Mouse (Mus musculus) intestine, postnatal 0 days (tissue): Measurements from ENCODE around the gene Camta1. TPM values are rescaled to one million over a fixed set of nuclear protein-coding genes. Genes with fewer than 3 reads are reported as not detected.

Source experiments
- ATAC-seq: fragments of 200-750 bp; cut with Nextera tagmentation; 2 replicates; pipeline ENCODE4 v1.8.0; 2017; ENCODE audit warnings: mild to moderate bottlenecking, moderate TSS enrichment, moderate library complexity
- H3K27ac ChIP-seq: fragments of 300-500 bp; sonication (generic); 2 replicates; pipeline ENCODE4 v1.5.1; 2014; ENCODE audit warnings: mild to moderate bottlenecking, low read depth, low read length, moderate library complexity
- H3K27me3 ChIP-seq: fragments of 300-500 bp; sonication (generic); replicated peaks from 2 replicates; pipeline ENCODE4 v1.6.1; 2014; ENCODE audit warnings: low read length, mixed read lengths; ENCODE audit not compliant: control insufficient read depth, insufficient read depth
- H3K36me3 ChIP-seq: fragments of 300-500 bp; sonication (generic); 2 replicates; pipeline ENCODE4 v1.6.1; 2014; ENCODE audit warnings: mild to moderate bottlenecking, moderate library complexity; ENCODE audit not compliant: control insufficient read depth, insufficient read depth
- H3K4me1 ChIP-seq: fragments of 300-500 bp; sonication (generic); replicated peaks from 2 replicates; pipeline ENCODE4 v1.6.1; 2014; ENCODE audit warnings: antibody characterized with exemption, low read length, mixed read lengths; ENCODE audit not compliant: control insufficient read depth, insufficient read depth
- H3K4me2 ChIP-seq: fragments of 300-500 bp; sonication (generic); replicated peaks from 2 replicates; pipeline ENCODE4 v1.6.1; 2014; ENCODE audit warnings: low read depth, mild to moderate bottlenecking, moderate library complexity
- H3K4me3 ChIP-seq: fragments of 300-500 bp; sonication (generic); 2 replicates; pipeline ENCODE4 v1.5.1; 2014; ENCODE audit warnings: low read depth, low read length
- H3K9ac ChIP-seq: fragments of 300-500 bp; sonication (generic); 2 replicates; pipeline ENCODE4 v1.6.1; 2014; ENCODE audit warnings: mild to moderate bottlenecking, low read depth, low read length
- H3K9me3 ChIP-seq: fragments of 300-500 bp; sonication (generic); 2 replicates; pipeline ENCODE4 v1.6.1; 2016; ENCODE audit warnings: mixed run types; ENCODE audit not compliant: control insufficient read depth
- CTCF ChIP-seq: sonication (generic); IDR thresholded peaks from 2 replicates; pipeline ENCODE4 v1.5.1; 2016; ENCODE audit warnings: low read depth, mild to moderate bottlenecking, control low read depth, antibody characterized with exemption, moderate library complexity
- WGBS: fragments of 180-500 bp; shearing (Covaris S2); extraction: QIAGEN DNeasy Blood & Tissue Kit; methylation state at CpG from one replicate; pipeline ENCODE4 v1.1.7; 2014; 5-methylcytosine and 5-hydroxymethylcytosine counted together
- polyA plus RNA-seq: library from polyadenylated mRNA; unstranded; fragments of >200 nt; fragmentation: Nextera tagmentation; extraction: Ambion mirVana; gene quantifications from 2 replicates; pipeline ENCODE4 v1.2.1, GENCODE M21; 2015

Gene Camta1
- polyA plus RNA-seq, 1 experiment from 2014 or later = 54.1 TPM

- Histone ChIP-seq H3K36me3 (no peaks in the 10 kb centered on the region), H3K4me2 (no peak overlapping the region), H3K9ac (no peak overlapping the region), H3K4me1 (no peaks in the 10 kb centered on the region), H3K27ac (no peak overlapping the region), H3K27me3 (no peaks in the 10 kb centered on the region), H3K4me3 (no peak overlapping the region), H3K9me3 (no peaks in the 10 kb centered on the region)
- WGBS = 80% methylated on average over 6 of the region's 6 CpGs
- TF ChIP-seq CTCF = no peak
- ATAC-seq = no peak
These were observed 694.7 kb downstream of the Camta1 start for GRCm38 (mm10) chr4:151166969-151167368.

DNA sequence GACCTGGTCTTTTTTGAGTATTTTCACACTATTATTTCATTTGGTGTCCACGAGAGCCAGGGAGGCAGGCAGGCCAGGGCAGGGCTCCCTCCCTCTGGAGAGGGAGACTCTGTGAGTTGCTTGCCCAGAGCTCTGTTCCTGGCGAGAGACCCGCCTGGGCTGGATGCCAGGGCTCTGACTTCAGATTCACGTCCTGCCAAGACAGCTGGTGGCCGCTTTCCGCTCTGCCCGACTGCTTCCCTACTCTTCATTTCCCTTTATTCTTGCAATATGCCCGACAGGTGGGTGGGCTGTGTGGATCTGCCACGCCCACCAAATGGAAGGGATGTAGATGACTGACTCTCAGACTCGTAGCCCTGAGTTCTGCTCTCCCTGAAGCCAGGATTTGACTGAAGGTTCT, 696.1 kb downstream of the Camta1 start:
- no peak for TF ChIP-seq CTCF
- WGBS = 19% methylated on average over 10 of the region's 10 CpGs
- H3K4me3 ChIP-seq = no peak overlapping the region
- no peak overlapping the region for H3K27ac ChIP-seq
- ATAC-seq = no peak
- no peaks in the 10 kb centered on the region for H3K9me3 ChIP-seq
- H3K9ac ChIP-seq = no peak overlapping the region
- H3K4me2 ChIP-seq = no peak overlapping the region
- no peaks in the 10 kb centered on the region for H3K36me3 ChIP-seq
- H3K4me1 ChIP-seq = no peaks in the 10 kb centered on the region
- no peaks in the 10 kb centered on the region for H3K27me3 ChIP-seq

GRCm38 (mm10) chr4:151164309-151164708, 697.4 kb downstream of the Camta1 start:
- H3K4me3 ChIP-seq = no peak overlapping the region
- H3K9ac ChIP-seq = no peak overlapping the region
- H3K36me3 ChIP-seq = no peaks in the 10 kb centered on the region
- no peak for TF ChIP-seq CTCF
- H3K4me1 ChIP-seq = no peaks in the 10 kb centered on the region
- no peaks in the 10 kb centered on the region for H3K27me3 ChIP-seq
- WGBS = 72% methylated on average over 1 of the region's 1 CpGs
- no peaks in the 10 kb centered on the region for H3K9me3 ChIP-seq
- ATAC-seq = no peak
- no peak overlapping the region for H3K27ac ChIP-seq
- no peak overlapping the region for H3K4me2 ChIP-seq

GRCm38 (mm10) chr4:151161869-151162268, 699.8 kb downstream of the Camta1 start:
- Histone ChIP-seq H3K27me3 (no peaks in the 10 kb centered on the region), H3K9ac (no peak overlapping the region), H3K4me3 (no peak overlapping the region), H3K4me1 (no peaks in the 10 kb centered on the region), H3K4me2 (no peak overlapping the region), H3K9me3 (no peaks in the 10 kb centered on the region), H3K36me3 (no peaks in the 10 kb centered on the region), H3K27ac (no peak overlapping the region)
- TF ChIP-seq CTCF = no peak
- ATAC-seq = no peak
- WGBS = 33% methylated on average over 6 of the region's 6 CpGs

- Histone ChIP-seq H3K27ac (no peak overlapping the region), H3K4me1 (no peaks in the 10 kb centered on the region), H3K9me3 (no peaks in the 10 kb centered on the region), H3K9ac (no peak overlapping the region), H3K4me2 (no peak overlapping the region), H3K36me3 (no peaks in the 10 kb centered on the region), H3K27me3 (no peaks in the 10 kb centered on the region), H3K4me3 (no peak overlapping the region)
- WGBS = 55% methylated on average over 4 of the region's 4 CpGs
- ATAC-seq = no peak
- TF ChIP-seq CTCF = no peak
These were observed 700.7 kb downstream of the Camta1 start for GRCm38 (mm10) chr4:151160932-151161331.

GRCm38 (mm10) chr4:151160476-151160875, 701.2 kb downstream of the Camta1 start:
- Histone ChIP-seq H3K4me1 (no peaks in the 10 kb centered on the region), H3K9me3 (no peaks in the 10 kb centered on the region), H3K9ac (no peak overlapping the region), H3K36me3 (no peaks in the 10 kb centered on the region), H3K4me2 (no peak overlapping the region), H3K4me3 (no peak overlapping the region), H3K27me3 (no peaks in the 10 kb centered on the region), H3K27ac (no peak overlapping the region)
- ATAC-seq = no peak
- no peak for TF ChIP-seq CTCF
- WGBS = 53% methylated on average over 8 of the region's 8 CpGs

GRCm38 (mm10) chr4:151158250-151158649, 703.4 kb downstream of the Camta1 start:
- Histone ChIP-seq H3K9ac (no peak overlapping the region), H3K27ac (no peak overlapping the region), H3K9me3 (no peaks in the 10 kb centered on the region), H3K36me3 (no peaks in the 10 kb centered on the region), H3K4me2 (no peak overlapping the region), H3K27me3 (no peaks in the 10 kb centered on the region), H3K4me3 (no peak overlapping the region), H3K4me1 (no peaks in the 10 kb centered on the region)
- WGBS = 57% methylated on average over 3 of the region's 3 CpGs
- TF ChIP-seq CTCF = peak; percentile 38
- no peak for ATAC-seq
